In the genomic region with DNA sequence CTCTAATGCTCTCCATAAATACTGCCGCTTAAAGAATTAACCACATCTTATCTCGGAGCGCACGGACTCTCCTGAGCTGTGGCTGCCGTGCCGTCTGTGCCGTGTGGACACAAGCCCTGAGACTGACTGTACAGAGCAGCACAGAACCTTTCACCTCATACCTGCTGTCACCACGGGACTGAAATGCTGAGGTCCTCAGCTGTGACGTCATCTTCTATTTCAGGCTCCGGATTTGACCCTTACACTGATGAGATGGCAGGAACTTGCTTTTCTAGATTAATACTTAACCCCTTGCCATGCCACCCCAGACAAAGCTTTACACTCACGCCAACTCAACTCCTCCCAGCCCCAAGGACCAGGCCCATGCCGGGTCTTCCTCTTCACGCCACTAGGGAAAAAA, we compare ENCODE assay signal across 11 mouse cellular contexts. TPM values are rescaled to one million over a fixed set of nuclear protein-coding genes. Genes with fewer than 3 reads are reported as not detected.
DNase-seq lines count a peak whose midpoint lies in the region; ATAC-seq lines count a peak whose summit lies in the region.
"Had no signal": no experiment of that assay in that cellular context is flagged by ENCODE, and none has a peak within 500 bp of the region (broad histone marks: within the 10 kb centered on the region; RNA-seq: fewer than 3 reads in every experiment).

No protein-coding gene starts in this region.

- no peaks in the 10 kb centered on the region for H3K9me3 ChIP-seq in neural tube, embryonic 11.5 days (ENCODE audit: control insufficient read depth, low read length)
- H3K9me3 ChIP-seq in neural tube, embryonic 15.5 days (replicated peaks), result no peaks in the 10 kb centered on the region
- H3K9me3 ChIP-seq: limb, embryonic 15.5 days; midbrain, embryonic 15.5 days had no signal

- H3K9ac ChIP-seq in neural tube, embryonic 11.5 days (ENCODE audit: low read length), result peak overlapping the region; percentile 14; the same call in 1 of the 2 replicates
- H3K9ac ChIP-seq in neural tube, embryonic 15.5 days (replicated peaks), result no peak overlapping the region
- H3K9ac ChIP-seq: limb, embryonic 15.5 days; midbrain, embryonic 15.5 days had no signal

- no peak overlapping the region for H3K4me2 ChIP-seq in neural tube, embryonic 11.5 days (ENCODE audit: low read depth)
- H3K4me2 ChIP-seq in neural tube, embryonic 15.5 days, result no peak overlapping the region
- H3K4me2 ChIP-seq: limb, embryonic 15.5 days; midbrain, embryonic 15.5 days had no signal

- H3K4me3 ChIP-seq in neural tube, embryonic 11.5 days (ENCODE audit: low read depth, low read length), result no peak overlapping the region
- H3K4me3 ChIP-seq in neural tube, embryonic 15.5 days (replicated peaks), result no peak overlapping the region
- H3K4me3 ChIP-seq: limb, embryonic 15.5 days; midbrain, embryonic 15.5 days had no signal

- no peak overlapping the region for H3K27ac ChIP-seq in neural tube, embryonic 11.5 days (ENCODE audit: low read depth, low read length)
- H3K27ac ChIP-seq in neural tube, embryonic 15.5 days (replicated peaks), result no peak overlapping the region
- H3K27ac ChIP-seq: limb, embryonic 15.5 days; midbrain, embryonic 15.5 days had no signal

- DNase-seq in neural tube, embryonic 11.5 days (ENCODE audit: low spot score), result no peak
- peak; percentile 47 for DNase-seq in heart, postnatal 4 days
- peak; percentile 73 to 91 for DNase-seq in kidney, postnatal 36 days
- peak; percentile 82 for DNase-seq in yolk sac, embryonic 10.5 days (ENCODE audit: low spot score)
- no peak for DNase-seq in adrenal gland, adult 8-10 months
- DNase-seq in left cerebral cortex, adult 9 months (ENCODE audit: low spot score in 2 of 2), result no peak
- no peak for DNase-seq in spleen, postnatal 10 days (ENCODE audit: low spot score in 2 of 2)
- DNase-seq: gastrocnemius, postnatal 10 days had no signal

- no peaks in the 10 kb centered on the region for H3K36me3 ChIP-seq in neural tube, embryonic 11.5 days (ENCODE audit: control insufficient read depth, insufficient read depth, low read length)
- H3K36me3 ChIP-seq in neural tube, embryonic 15.5 days, result no peaks in the 10 kb centered on the region
- H3K36me3 ChIP-seq: limb, embryonic 15.5 days; midbrain, embryonic 15.5 days had no signal

- WGBS in neural tube, embryonic 11.5 days, result 89% methylated on average over 13 of the region's 13 CpGs
- 90% methylated on average over 13 of the region's 13 CpGs for WGBS in neural tube, embryonic 15.5 days

- ATAC-seq in neural tube, embryonic 11.5 days (ENCODE audit: insufficient read depth, low FRiP score, low TSS enrichment), result no peak
- ATAC-seq in neural tube, embryonic 15.5 days (ENCODE audit: low FRiP score), result no peak
- ATAC-seq: midbrain, embryonic 15.5 days had no signal

- no peaks in the 10 kb centered on the region for H3K4me1 ChIP-seq in neural tube, embryonic 11.5 days (ENCODE audit: control insufficient read depth, insufficient read depth, low read length)
- H3K4me1 ChIP-seq in neural tube, embryonic 15.5 days, result no peaks in the 10 kb centered on the region
- H3K4me1 ChIP-seq: midbrain, embryonic 15.5 days had no signal

- no peaks in the 10 kb centered on the region for H3K27me3 ChIP-seq in neural tube, embryonic 11.5 days (ENCODE audit: control insufficient read depth, insufficient read depth, low read length)
- no peaks in the 10 kb centered on the region for H3K27me3 ChIP-seq in neural tube, embryonic 15.5 days (replicated peaks)
- H3K27me3 ChIP-seq: limb, embryonic 15.5 days; midbrain, embryonic 15.5 days had no signal

RNA-seq across cellular contexts. Expression of gene Otud7b, which starts 10.1 kb away (rescaled TPM):
- 9.0 and 11.4 TPM in 2 replicates for polyA plus RNA-seq in neural tube, embryonic 11.5 days (2014; fragmentation: Nextera tagmentation; extraction: Ambion mirVana)
- polyA plus RNA-seq in neural tube, embryonic 15.5 days (2015; fragmentation: Nextera tagmentation; extraction: Ambion mirVana), result 10.5 TPM in 2 replicates
- total RNA-seq in heart, postnatal 4 days (2021), result 10 to 100 TPM; 45.7 to 47.4 TPM
- 10 to 100 TPM; 37.8 to 55.2 (median 47.2) TPM for total RNA-seq in adrenal gland, adult 8-10 months (2022)

RNA-seq across cellular contexts. Expression of gene Vps45, which starts 35.9 kb away (rescaled TPM):
- polyA plus RNA-seq in neural tube, embryonic 11.5 days (2014; fragmentation: Nextera tagmentation; extraction: Ambion mirVana), result 31.0 and 32.2 TPM in 2 replicates
- 53.8 and 67.8 TPM in 2 replicates for polyA plus RNA-seq in neural tube, embryonic 15.5 days (2015; fragmentation: Nextera tagmentation; extraction: Ambion mirVana)
- total RNA-seq in heart, postnatal 4 days (2021), result 10 to 100 TPM; 33.7 to 34.5 TPM
- total RNA-seq in adrenal gland, adult 8-10 months (2022), result 10 to 100 TPM; 29.7 to 49.0 (median 34.9) TPM

Comparison
In these comparisons a context has a peak if more than half of its experiments do, and no peak if none do; other contexts are left out.
1. DNase-seq: peak in heart, postnatal 4 days (single experiment), kidney, postnatal 36 days (2 of 2) and yolk sac, embryonic 10.5 days (single experiment); none in neural tube, embryonic 11.5 days (single experiment), adrenal gland, adult 8-10 months (single experiment), left cerebral cortex, adult 9 months (0 of 2) and spleen, postnatal 10 days (0 of 2).